Mouse (Mus musculus): ENCODE results near the gene Smim14. TPM values are rescaled to one million over a fixed set of nuclear protein-coding genes. Genes with fewer than 3 reads are reported as not detected.
"Not testable (repeated sequence)": the region's sequence is repeated elsewhere in the genome, so short reads cannot be mapped to it uniquely, and the experiment has no call there.

The Smim14 gene
- total RNA-seq, 2 experiments from 2014 or later: 102 to 107 TPM

DNA sequence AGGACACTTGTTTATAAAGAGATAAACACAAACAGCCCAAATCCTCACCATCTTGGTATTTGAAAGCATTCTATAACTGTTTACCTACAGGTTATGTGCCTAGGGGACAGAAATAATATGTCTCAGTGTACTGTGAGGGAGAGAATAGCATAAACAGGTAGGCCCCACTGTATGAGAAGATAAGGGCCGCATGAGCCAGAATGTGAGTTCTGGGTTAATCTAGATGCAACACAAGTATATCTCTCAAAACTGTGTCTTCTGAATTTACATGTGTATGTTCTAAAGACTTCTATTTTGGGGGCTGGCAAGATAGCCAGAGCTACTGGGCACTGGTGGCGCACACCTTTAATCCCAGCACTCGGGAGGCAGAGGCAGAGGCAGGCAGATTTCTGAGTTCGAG is 60.2 kb downstream of the Smim14 start:
- intact Hi-C loops (cut with DNase I); DNase-seq: not testable (repeated sequence)

GRCm38 (mm10) chr5:65475806-65476205 is 61.2 kb downstream of the Smim14 start:
- intact Hi-C loops (cut with DNase I): no loop called here
- no peak for DNase-seq

DNA sequence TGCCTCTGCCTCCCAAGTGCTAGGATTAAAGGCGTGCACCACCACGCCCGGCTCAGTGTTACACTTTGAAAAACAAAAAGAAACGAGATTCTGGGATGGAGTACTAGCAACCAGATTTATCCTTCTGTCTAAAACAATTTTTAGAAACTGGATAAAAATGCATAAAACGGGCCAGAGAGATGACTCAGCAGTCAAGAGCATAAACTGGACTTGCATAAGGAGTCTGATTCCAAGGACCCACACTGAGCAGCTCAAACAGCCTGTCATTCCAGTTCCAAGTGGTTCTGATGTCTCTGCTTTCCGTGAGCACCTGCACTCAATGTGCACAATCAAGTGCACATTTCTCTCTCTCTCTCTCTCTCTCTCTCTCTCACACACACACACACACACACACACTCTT is 67.2 kb downstream of the Smim14 start:
- intact Hi-C loops (cut with DNase I): no loop called here
- DNase-seq: no peak

GRCm38 (mm10) chr5:65466911-65467310 is 70.1 kb downstream of the Smim14 start:
- no peak for DNase-seq
- intact Hi-C loops (cut with DNase I): no loop called here

DNA sequence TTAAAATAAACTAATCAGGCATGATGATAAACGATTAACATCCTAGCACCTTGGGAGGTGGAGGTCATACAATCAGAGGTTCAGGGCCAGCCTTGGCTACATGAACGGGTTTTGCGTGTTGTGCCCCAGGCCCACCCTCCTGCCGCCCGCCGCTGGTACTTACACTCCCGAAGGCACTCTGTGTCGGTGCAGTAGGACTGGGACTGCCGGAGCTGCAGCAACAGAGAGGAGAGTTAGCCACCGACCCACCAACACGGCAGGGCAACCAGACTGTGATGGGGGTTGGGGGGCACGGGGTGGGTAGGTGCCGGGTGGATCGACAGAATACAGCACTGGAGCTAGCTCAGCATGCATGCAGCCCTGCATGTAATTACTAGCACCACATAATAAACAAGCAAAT is 76.6 kb downstream of the Smim14 start:
- intact Hi-C loops (cut with DNase I): no loop called here
- DNase-seq: no peak

DNA sequence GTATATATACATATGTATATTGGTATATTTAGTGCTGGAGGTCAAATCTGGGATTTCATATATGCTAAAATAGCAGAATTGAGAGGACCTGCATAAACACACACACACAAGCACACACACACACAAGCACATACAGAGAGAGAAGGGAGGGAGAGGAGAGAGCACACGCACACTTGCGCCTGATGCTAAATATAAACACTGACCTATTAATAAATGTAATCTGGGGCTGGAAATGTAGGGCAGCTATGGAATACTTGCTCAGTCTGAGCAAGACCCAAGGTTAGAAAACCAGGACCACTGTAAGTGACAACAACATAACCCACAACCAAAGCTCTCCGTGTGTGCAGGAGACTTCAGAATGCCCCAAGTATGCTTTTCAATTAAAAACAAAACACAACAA is 77.5 kb downstream of the Smim14 start:
- DNase-seq: peak in 1 of 2 experiments; percentile 25
- intact Hi-C loops (cut with DNase I): no loop called here

GRCm38 (mm10) chr5:65457846-65458245 is 79.1 kb downstream of the Smim14 start:
- intact Hi-C loops (cut with DNase I): no loop called here

DNA sequence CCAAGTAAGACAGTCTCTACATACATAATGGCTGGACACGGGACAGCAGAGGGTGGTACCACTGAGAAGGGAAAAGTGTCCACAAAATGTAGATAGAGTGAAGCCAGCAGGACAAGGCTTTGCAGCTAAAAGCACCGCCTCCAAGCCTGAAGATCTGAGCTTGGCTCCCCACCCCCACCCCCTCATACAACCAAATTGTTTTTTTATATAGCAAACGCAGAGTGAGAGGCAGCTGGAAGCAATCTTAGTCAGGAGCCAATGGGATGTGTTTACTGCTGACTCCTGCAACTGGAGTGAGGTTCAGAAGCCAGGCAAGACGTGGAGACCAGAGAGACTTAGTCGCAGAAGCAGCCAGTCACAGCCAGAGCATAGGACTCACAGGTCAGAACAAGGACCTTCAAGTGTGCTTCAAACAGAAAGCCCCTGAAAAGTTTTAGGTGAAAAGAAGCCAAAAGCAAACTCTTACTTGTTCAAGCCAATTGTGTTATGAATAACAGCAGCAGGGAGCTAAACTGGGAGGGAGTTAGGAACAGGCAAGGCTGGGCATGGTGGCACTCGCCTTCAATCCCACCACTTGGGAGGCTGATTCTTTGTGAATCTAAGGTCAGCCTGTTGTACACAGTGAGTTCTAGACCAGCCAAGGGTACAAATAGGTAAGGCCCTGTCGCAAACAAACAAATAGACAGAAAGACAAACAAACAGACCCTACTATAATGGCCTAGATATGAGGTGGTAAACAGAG is 79.7 kb downstream of the Smim14 start:
- intact Hi-C loops (cut with DNase I): no loop called here
- DNase-seq: peak; percentile 66 to 67

More at GRCm38 (mm10) chr5:65457846-65458245, 79.1 kb downstream of the Smim14 start:
- peak; percentile 63 for DNase-seq

DNA sequence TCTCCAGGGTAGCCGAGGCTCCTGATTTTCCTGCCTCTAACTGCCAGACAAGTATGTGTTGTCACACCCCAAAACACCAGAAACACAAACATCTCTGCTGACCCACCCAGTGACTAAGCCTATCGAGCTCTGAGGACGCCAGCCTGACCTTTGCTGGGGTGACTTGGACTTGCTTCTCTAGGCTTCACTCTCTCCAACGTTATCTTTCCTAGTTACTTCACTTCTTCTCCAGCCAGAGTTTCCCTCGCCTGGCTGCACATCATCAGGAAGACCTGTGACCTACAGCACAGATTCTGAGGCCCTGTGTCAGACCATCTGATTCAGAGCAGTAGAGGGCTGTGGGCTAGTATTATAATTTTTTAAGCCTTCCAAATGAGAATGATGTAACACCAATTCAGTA is 82.2 kb downstream of the Smim14 start:
- DNase-seq: peak; percentile 53 to 67
- intact Hi-C loops (cut with DNase I): no loop called here

DNA sequence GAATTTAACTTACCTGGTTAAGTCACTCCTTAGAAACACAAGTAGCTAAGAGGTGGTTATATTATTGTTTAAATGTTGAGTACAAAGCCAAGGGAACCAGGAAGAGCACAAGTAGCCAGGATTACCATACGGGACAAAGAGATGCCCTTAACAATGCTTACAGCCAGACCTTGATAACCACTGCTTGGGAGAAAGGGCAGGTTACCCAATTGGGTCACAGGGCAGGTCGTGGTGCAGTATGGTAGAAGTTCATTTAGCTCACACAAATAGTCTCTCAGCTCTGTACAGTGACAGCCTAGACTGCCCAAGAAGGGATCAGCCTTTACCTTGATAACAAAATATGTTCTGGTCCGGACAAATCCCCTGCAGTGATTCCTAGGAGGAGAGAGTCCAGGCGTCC is 88.0 kb downstream of the Smim14 start:
- DNase-seq: no peak
- intact Hi-C loops (cut with DNase I): no loop called here

DNA sequence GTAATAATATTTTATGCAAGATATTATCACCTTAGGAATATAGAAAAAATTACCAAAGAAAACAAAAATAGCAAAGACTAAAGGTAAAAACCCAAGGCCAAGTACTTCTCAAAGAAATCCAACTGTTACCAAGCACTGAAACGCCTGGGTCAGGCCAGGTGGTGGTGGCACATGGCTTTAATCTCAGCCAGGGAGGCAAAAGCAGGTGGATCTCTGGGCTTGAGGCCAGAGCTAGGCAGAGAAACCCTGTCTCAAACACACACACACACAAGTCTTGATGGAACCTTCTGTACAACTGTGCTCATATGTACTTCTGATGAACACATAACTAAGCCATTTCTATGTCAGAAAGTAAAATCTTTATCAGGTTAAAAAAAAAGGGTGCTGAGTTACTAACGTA is 89.2 kb downstream of the Smim14 start:
- intact Hi-C loops (cut with DNase I): no loop called here

DNA sequence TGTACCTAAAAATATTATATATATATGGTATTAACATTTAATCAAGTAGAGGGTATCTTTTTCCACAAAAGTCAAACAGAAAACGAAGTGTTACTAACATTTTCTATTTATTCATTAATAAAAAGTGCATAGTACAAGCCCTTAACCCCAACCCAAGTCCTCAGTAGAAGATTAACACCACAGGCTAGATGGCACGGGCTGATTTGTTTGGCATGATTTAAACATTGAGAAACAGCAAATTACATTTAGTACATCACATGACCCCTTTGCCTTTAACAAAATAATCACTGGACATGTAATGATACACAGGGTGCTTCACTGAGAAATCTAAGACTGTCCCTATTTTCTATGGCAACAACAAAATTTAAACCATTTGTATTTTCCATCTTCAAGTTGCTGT is 90.2 kb downstream of the Smim14 start:
- no peak for DNase-seq
- intact Hi-C loops (cut with DNase I): no loop called here

More for the DNA sequence above, 89.2 kb downstream of the Smim14 start:
- DNase-seq: no peak

DNA sequence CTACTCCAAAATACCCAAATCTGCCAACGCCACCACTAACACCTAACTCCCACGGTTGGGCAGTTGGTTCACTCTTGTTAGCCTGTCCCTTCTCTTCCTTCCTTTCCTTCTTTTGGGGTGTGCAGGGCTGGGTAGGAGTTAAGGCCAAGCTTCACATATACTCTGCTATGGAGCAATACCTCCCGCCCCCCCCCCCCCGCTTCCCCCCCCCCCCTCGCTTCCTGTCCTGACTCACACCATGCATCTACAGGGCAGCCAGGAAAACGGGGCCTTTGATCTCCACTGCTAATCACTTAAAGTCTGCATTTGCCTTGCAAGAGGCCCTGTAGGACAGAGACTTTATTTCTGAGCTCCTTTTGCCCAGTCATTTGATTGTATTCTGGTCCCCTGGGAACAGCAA is 92.0 kb downstream of the Smim14 start:
- DNase-seq: no peak
- intact Hi-C loops (cut with DNase I): no loop called here

GRCm38 (mm10) chr5:65438041-65438440 is 98.9 kb downstream of the Smim14 start:
- no peak for DNase-seq
- intact Hi-C loops (cut with DNase I): no loop called here

DNA sequence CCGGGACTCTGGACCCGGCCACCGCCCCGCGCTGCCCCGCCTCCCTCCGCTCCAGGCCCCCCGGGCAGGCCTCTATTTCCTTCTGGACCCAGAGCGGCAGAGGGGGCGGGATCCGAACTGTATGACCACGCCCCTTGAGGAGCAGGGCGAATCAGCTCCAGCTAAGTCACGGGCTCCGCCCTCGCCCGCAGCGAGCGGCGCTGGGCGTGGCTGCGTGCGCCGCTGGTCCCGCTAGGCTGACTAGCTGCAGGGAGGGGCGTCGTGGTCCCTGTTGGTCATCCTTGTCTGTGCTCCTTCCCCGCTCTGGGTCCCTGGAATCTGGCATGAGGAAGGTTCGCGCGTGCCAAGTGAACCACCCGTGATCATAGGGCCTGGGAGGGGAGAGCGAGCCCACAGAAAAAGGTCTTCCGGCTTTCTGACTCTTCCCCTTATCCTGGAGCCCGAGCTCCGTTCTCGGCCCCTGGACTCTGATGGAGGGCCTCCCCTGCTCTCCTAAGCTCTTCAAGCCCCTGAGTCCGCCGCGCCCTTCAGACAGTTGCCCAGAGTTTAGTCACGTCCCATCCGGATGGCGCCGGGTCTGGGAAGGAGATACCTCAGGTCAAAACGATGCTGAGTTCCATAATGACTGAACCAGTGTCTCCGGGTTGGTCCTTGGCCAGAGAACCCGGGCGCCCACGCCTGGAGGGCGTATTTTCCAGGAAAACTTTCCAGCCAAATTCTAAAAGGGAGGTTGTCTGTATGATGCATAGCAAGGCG is 101.0 kb downstream of the Smim14 start, which contains the start of gene Ugdh:
Ugdh (minus strand) TSS at position 144 of the 756 bp plus-strand sequence.
- intact Hi-C loops (cut with DNase I): loop anchor here (1.0 kb wide), 1 partner anchor 56 kb away; the partner anchor contains the start of gene Gm43552
- DNase-seq: peak; percentile 97 to 99

- intact Hi-C loops (cut with DNase I): no loop called here
- no peak for DNase-seq
Measured at GRCm38 (mm10) chr5:65435363-65435805, 101.6 kb downstream of the Smim14 start.

GRCm38 (mm10) chr5:65434471-65435362 is 102.3 kb downstream of the Smim14 start:
- intact Hi-C loops (cut with DNase I): no loop called here
- DNase-seq: peak; percentile 10 to 26

DNA sequence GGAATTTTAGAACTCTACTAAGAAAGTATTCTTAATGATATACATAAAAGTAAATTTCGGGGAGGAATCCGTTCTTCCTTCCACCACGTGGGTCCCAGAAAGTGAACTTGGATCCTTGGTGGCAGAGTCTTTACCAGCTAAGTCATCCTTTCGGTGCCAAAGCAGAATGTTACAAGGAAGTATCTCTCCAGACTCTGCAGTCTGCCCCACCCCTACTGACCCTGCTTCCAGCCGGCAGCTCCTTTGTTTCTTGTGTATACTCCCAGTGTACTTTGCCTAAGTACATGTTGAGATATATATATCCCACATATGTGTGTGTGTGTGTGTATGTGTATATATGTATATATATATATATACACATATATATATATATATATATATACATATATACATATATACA is 107.5 kb downstream of the Smim14 start:
- no peak for DNase-seq
- intact Hi-C loops (cut with DNase I): no loop called here

DNA sequence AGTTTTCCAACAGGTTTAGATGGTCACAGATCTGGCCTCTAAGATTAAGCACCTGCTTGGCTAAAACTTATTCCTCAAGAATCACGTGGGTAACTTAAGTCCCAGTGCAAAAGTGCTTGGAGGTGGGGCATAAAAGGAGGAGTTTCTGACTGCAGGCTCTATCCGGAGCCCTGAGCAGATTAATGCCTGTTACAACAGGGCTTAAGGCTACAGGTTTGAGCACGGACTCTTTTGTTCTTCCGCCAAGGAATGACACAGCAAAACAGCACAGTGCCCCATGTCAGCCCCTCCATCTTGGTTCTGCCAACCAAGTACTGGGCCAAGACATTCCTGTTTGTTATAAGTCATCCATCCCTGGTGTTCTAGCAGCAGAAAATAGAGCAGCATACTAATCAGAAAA is 108.7 kb downstream of the Smim14 start:
- intact Hi-C loops (cut with DNase I): no loop called here
- no peak for DNase-seq

DNA sequence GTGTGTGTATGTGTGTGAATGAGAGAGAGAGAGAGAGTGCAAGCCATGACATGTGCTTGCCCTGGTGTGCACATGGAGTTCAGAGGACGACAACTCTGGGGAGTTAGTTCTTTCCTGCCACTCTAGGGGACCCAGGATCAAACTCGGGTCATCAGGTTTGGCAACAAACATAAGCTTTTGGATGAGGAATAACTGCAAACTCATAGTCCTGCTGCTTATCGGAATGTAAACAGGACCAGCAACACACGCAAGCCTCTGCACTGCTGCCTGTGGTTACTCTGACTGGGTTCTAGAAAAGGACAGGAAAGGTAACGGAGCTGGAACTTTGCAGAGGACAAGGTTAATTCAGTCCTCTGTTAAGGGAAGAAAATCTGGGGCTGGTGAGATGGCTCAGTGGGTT is 111.7 kb downstream of the Smim14 start:
- intact Hi-C loops (cut with DNase I): no loop called here
- no peak for DNase-seq

- no peak for DNase-seq
- intact Hi-C loops (cut with DNase I): no loop called here
Measured at GRCm38 (mm10) chr5:65424215-65424614, 112.8 kb downstream of the Smim14 start.
